Mouse (Mus musculus) retina, postnatal 1 day (tissue): Measurements from ENCODE around the gene Gpr171.
"Not testable (repeated sequence)": the region's sequence is repeated elsewhere in the genome, so short reads cannot be mapped to it uniquely, and the experiment has no call there.

ENCODE experiments used
- DNase-seq: peaks from one replicate; pipeline ENCODE4 v3.0.0-alpha.2; 2012

The Gpr171 gene

GRCm38 (mm10) chr3:59101218-59101986 lies at the start of gene Gpr171:
Gene Gpr171 (minus strand): TSS chr3:59101821.
- DNase-seq: no peak

- no peak for DNase-seq
Measured at GRCm38 (mm10) chr3:59150624-59151023, 49.0 kb upstream of the Gpr171 start.

GRCm38 (mm10) chr3:59149646-59150045 lies 48.0 kb upstream of the Gpr171 start:
- DNase-seq: no peak

GRCm38 (mm10) chr3:59145194-59145593 lies 43.6 kb upstream of the Gpr171 start:
- DNase-seq: no peak

- DNase-seq: no peak
Measured at GRCm38 (mm10) chr3:59141507-59142305, 40.1 kb upstream of the Gpr171 start.

- DNase-seq: not testable (repeated sequence)
Measured at GRCm38 (mm10) chr3:59140941-59141340, 39.3 kb upstream of the Gpr171 start.

GRCm38 (mm10) chr3:59140115-59140514 lies 38.5 kb upstream of the Gpr171 start:
- DNase-seq: no peak

- no peak for DNase-seq
Measured at GRCm38 (mm10) chr3:59139651-59140051, 38.0 kb upstream of the Gpr171 start.

GRCm38 (mm10) chr3:59138946-59139468 lies 37.4 kb upstream of the Gpr171 start:
- DNase-seq: no peak

- no peak for DNase-seq
Measured at GRCm38 (mm10) chr3:59135911-59136653, 34.5 kb upstream of the Gpr171 start.

GRCm38 (mm10) chr3:59133189-59133588 lies 31.6 kb upstream of the Gpr171 start:
- no peak for DNase-seq

- DNase-seq: no peak
Measured at GRCm38 (mm10) chr3:59131966-59132365, 30.3 kb upstream of the Gpr171 start.

GRCm38 (mm10) chr3:59131081-59131480 lies 29.5 kb upstream of the Gpr171 start:
- DNase-seq: no peak

GRCm38 (mm10) chr3:59130431-59130830 lies 28.8 kb upstream of the Gpr171 start:
- no peak for DNase-seq

- DNase-seq: no peak
Measured at GRCm38 (mm10) chr3:59129547-59129946, 27.9 kb upstream of the Gpr171 start.

GRCm38 (mm10) chr3:59128681-59129080 lies 27.1 kb upstream of the Gpr171 start:
- no peak for DNase-seq

GRCm38 (mm10) chr3:59125783-59126555 lies 24.3 kb upstream of the Gpr171 start:
- no peak for DNase-seq

- DNase-seq: no peak
Measured at GRCm38 (mm10) chr3:59125022-59125421, 23.4 kb upstream of the Gpr171 start.

GRCm38 (mm10) chr3:59121780-59122449 lies 20.3 kb upstream of the Gpr171 start:
- DNase-seq: no peak

- DNase-seq: no peak
Measured at GRCm38 (mm10) chr3:59121067-59121730, 19.6 kb upstream of the Gpr171 start.

- no peak for DNase-seq
Measured at GRCm38 (mm10) chr3:59113973-59114517, 12.4 kb upstream of the Gpr171 start.
